Comparison of ENCODE assay signal across 8 mouse cellular contexts in the genomic region with DNA sequence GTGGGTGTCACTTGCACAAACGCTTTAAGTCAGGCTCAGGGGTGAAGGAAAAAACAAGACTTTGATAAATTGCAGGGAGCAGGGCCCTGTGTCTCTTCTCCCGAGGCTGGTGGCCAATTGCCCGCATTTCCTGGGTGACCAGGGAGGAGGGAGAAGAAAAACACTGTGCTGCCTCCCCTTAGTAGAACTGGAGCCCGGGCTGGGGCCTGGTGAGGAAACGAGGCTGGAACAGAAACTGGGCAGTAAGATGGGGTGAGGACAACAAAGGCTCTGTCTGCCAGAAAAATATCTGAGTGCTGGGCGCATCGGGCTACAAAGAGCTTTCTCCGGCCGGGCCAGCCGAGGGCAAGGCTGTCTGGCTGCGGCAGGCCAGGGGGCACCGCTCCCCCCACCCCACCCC. TPM values are rescaled to one million over a fixed set of nuclear protein-coding genes. Genes with fewer than 3 reads are reported as not detected.
A peak's percentile ranks its signal among the peaks of the same experiment; 100 is the strongest.
DNase-seq lines count a peak whose midpoint lies in the region.

No protein-coding gene starts in this region.

- no peaks in the 10 kb centered on the region for H3K27me3 ChIP-seq in megakaryocyte, embryonic 14.5 days (replicated peaks)

- H3K4me3 ChIP-seq in megakaryocyte, embryonic 14.5 days (replicated peaks): peak overlapping the region; percentile 92

- peaks cover 90% of the 10 kb centered on the region for H3K4me1 ChIP-seq in megakaryocyte, embryonic 14.5 days

- H3K36me3 ChIP-seq in megakaryocyte, embryonic 14.5 days (replicated peaks; ENCODE audit: low read length): no peaks in the 10 kb centered on the region

- DNase-seq in embryo, embryonic 11.5 days (ENCODE audit: low read depth, low spot score): peak; percentile 42
- DNase-seq in embryo, embryonic 11 days: no peak
- DNase-seq in 3T3-L1 (ENCODE audit: low read depth, low spot score): peak; percentile 75
- peak; percentile 88 for DNase-seq in brain, adult 2 months (ENCODE audit: low read depth, low spot score)
- peak; percentile 85 to 86 for DNase-seq in heart, adult 18-20 months
- DNase-seq in layer of hippocampus, postnatal 14 days (ENCODE audit: low spot score in 2 of 2): peak; percentile 81 to 85
- DNase-seq in telencephalon, adult 2 months (ENCODE audit: low read depth, low spot score): peak; percentile 55

- no peaks in the 10 kb centered on the region for H3K9me3 ChIP-seq in megakaryocyte, embryonic 14.5 days

RNA-seq across cellular contexts. Expression of gene Tex44, which starts 7.9 kb away (rescaled TPM):
- not detected for total RNA-seq in heart, adult 18-20 months (2021)
- total RNA-seq in layer of hippocampus, postnatal 14 days (2021): not detected
- not detected in 2 replicates for polyA plus RNA-seq in megakaryocyte, embryonic 14.5 days (2012; ENCODE audit: insufficient read depth, low replicate concordance)

RNA-seq across cellular contexts. Expression of gene Nmur1, which starts 8.0 kb away (rescaled TPM):
- total RNA-seq in heart, adult 18-20 months (2021): not detected
- not detected for total RNA-seq in layer of hippocampus, postnatal 14 days (2021)
- 2.4 TPM in 1 of 2 replicates, not detected in the other for polyA plus RNA-seq in megakaryocyte, embryonic 14.5 days (2012; ENCODE audit: insufficient read depth, low replicate concordance)
